Mouse (Mus musculus) gastrocnemius, postnatal 36 days (tissue): ENCODE data around the gene Klhl7. TPM values are rescaled to one million over a fixed set of nuclear protein-coding genes. Genes with fewer than 3 reads are reported as not detected.

ENCODE experiments used
- DNase-seq, 2 experiments: peaks; one replicate each; pipeline ENCODE4 v3.0.0; 2022
- intact Hi-C: fragments of 180-260 bp; cut with DNase I; formaldehyde crosslinking; loops from one replicate; pipeline ENCODE4 v1.15.1; 2025
- total RNA-seq, 2 experiments: library from RNA; stranded (reverse); gene quantifications; 2 replicates each; pipeline ENCODE4 v1.2.3; 2021

Klhl7 gene
- total RNA-seq, 2 experiments from 2014 or later = 28.8 to 35.7 TPM

GRCm38 (mm10) chr5:24164789-24165445 lies 64.5 kb downstream of the Klhl7 start, which contains the start of gene Nupl2:
Nupl2 (plus strand) TSS chr5:24164963.
- intact Hi-C loops = loop anchor here (2.0 kb wide), 1 partner anchor 64 kb away; the partner anchor contains the start of gene Klhl7
- peak; percentile 90 to 91 for DNase-seq

GRCm38 (mm10) chr5:24167263-24167662 lies 66.9 kb downstream of the Klhl7 start:
- intact Hi-C loops = no loop called here
- no peak for DNase-seq

- intact Hi-C loops = no loop called here
Observed at GRCm38 (mm10) chr5:24169881-24170280, 69.5 kb downstream of the Klhl7 start.

GRCm38 (mm10) chr5:24172092-24172491 lies 71.7 kb downstream of the Klhl7 start:
- no peak for DNase-seq
- intact Hi-C loops = no loop called here

More at GRCm38 (mm10) chr5:24169881-24170280, 69.5 kb downstream of the Klhl7 start:
- DNase-seq = no peak

- DNase-seq = no peak
- intact Hi-C loops = no loop called here
Observed at GRCm38 (mm10) chr5:24181514-24182295, 81.3 kb downstream of the Klhl7 start.

GRCm38 (mm10) chr5:24182296-24182734 lies 81.9 kb downstream of the Klhl7 start:
- no peak for DNase-seq
- intact Hi-C loops = no loop called here

- intact Hi-C loops = no loop called here
- no peak for DNase-seq
Observed at GRCm38 (mm10) chr5:24183096-24183495, 82.7 kb downstream of the Klhl7 start.

GRCm38 (mm10) chr5:24184011-24184410 lies 83.6 kb downstream of the Klhl7 start:
- no peak for DNase-seq
- intact Hi-C loops = no loop called here

GRCm38 (mm10) chr5:24188476-24188875 lies 88.1 kb downstream of the Klhl7 start:
- no peak for DNase-seq
- intact Hi-C loops = no loop called here

- DNase-seq = no peak
- intact Hi-C loops = no loop called here
Observed at GRCm38 (mm10) chr5:24191821-24192220, 91.4 kb downstream of the Klhl7 start.

- intact Hi-C loops = no loop called here
- no peak for DNase-seq
Observed at GRCm38 (mm10) chr5:24201006-24201405, 100.6 kb downstream of the Klhl7 start.

- intact Hi-C loops = no loop called here
Observed at GRCm38 (mm10) chr5:24202492-24202891, 102.1 kb downstream of the Klhl7 start.

GRCm38 (mm10) chr5:24203266-24203665 lies 102.9 kb downstream of the Klhl7 start:
- DNase-seq = no peak
- intact Hi-C loops = no loop called here

More at GRCm38 (mm10) chr5:24202492-24202891, 102.1 kb downstream of the Klhl7 start:
- DNase-seq = no peak

- intact Hi-C loops = no loop called here
- DNase-seq = no peak
Observed at GRCm38 (mm10) chr5:24207965-24208364, 107.6 kb downstream of the Klhl7 start.

- intact Hi-C loops = no loop called here
- DNase-seq = no peak
Observed at GRCm38 (mm10) chr5:24208505-24208904, 108.1 kb downstream of the Klhl7 start.

Other genes starting within 250 kb of the Klhl7 start
- gene Fam126a, start 69.9 kb upstream of the Klhl7 start, total RNA-seq = 1 to 10 TPM; 5.2 to 7.2 TPM
- 1 to 10 TPM; 4.2 to 5.7 TPM for gene Nupl2, start 64.4 kb downstream of the Klhl7 start, total RNA-seq